Comparison of ENCODE assay signal across 8 mouse cellular contexts in genomic region chrX:99136431-99136966, GRCm38 (mm10). TPM values are rescaled to one million over a fixed set of nuclear protein-coding genes. Genes with fewer than 3 reads are reported as not detected.
A peak's percentile ranks its signal among the peaks of the same experiment; 100 is the strongest.
DNase-seq lines count a peak whose midpoint lies in the region; ATAC-seq and TF ChIP-seq lines count a peak whose summit lies in the region.

No protein-coding gene starts in this region.

- peak overlapping the region; percentile 64 for H3K4me3 ChIP-seq in heart, embryonic 11.5 days (ENCODE audit: low read depth, low read length)
- H3K4me3 ChIP-seq in MEL (ENCODE audit: control insufficient read depth in 1 of 2, insufficient read depth in 1 of 2, low read depth in 2 of 2, low read length in 2 of 2): peak overlapping the region; percentile 69 to 86
- H3K4me3 ChIP-seq in limb, embryonic 12.5 days (replicated peaks): peak overlapping the region; percentile 67
- H3K4me3 ChIP-seq in midbrain, postnatal 0 days (ENCODE audit: low read depth, low read length): peak overlapping the region; percentile 57

- no peak for TF ChIP-seq POLR2A in MEL (IDR thresholded peaks at IDR 0.05; ENCODE audit: control insufficient read depth in 1 of 2, insufficient read depth in 1 of 2, low read depth in 1 of 2, low read length in 2 of 2, poor library complexity in 1 of 2)

- TF ChIP-seq CTCF in MEL (IDR thresholded peaks at IDR 0.05 in 2 of 3, conservative IDR thresholded peaks at IDR 0.05 in 1 of 3; ENCODE audit: control insufficient read depth in 1 of 3, insufficient read depth in 1 of 3, low read depth in 2 of 3, low read length in 3 of 3, poor library complexity in 1 of 3, severe bottlenecking in 1 of 3): no peak
- TF ChIP-seq CTCF in midbrain, postnatal 0 days (IDR thresholded peaks at IDR 0.05): no peak

- no peak for ATAC-seq in heart, embryonic 11.5 days (replicated peaks; ENCODE audit: insufficient number of reproducible peaks, low FRiP score, low TSS enrichment)
- no peak for ATAC-seq in limb, embryonic 12.5 days (ENCODE audit: insufficient number of reproducible peaks, insufficient read depth, low FRiP score, low TSS enrichment, low read depth)
- peak; percentile 8 for ATAC-seq in midbrain, postnatal 0 days (ENCODE audit: low FRiP score)

- peaks cover 4% of the 10 kb centered on the region; the same call in 1 of the 2 replicates for H3K79me2 ChIP-seq in MEL (ENCODE audit: control insufficient read depth, insufficient read depth, low read length, poor library complexity)

- TF ChIP-seq RAD21 in MEL (IDR thresholded peaks at IDR 0.05; ENCODE audit: low read depth, low read length): no peak

- intact Hi-C loops in heart, postnatal 10 days (cut with DNase I): loop anchor here (2.0 to 10.0 kb wide), 3 partner anchors 80 to 298 kb away; no protein-coding TSS in a partner anchor

- H3K36me3 ChIP-seq in heart, embryonic 11.5 days (ENCODE audit: control insufficient read depth, insufficient read depth, low read length): no peaks in the 10 kb centered on the region
- H3K36me3 ChIP-seq in MEL (ENCODE audit: control insufficient read depth in 1 of 2, insufficient read depth in 2 of 2, low read length in 2 of 2): no peaks in the 10 kb centered on the region
- H3K36me3 ChIP-seq in limb, embryonic 12.5 days: no peaks in the 10 kb centered on the region
- no peaks in the 10 kb centered on the region for H3K36me3 ChIP-seq in midbrain, postnatal 0 days (ENCODE audit: insufficient read depth, low read length)

- 17% methylated on average over 53 of the region's 53 CpGs for WGBS in heart, embryonic 11.5 days (ENCODE audit: insufficient replicate concordance)
- WGBS in limb, embryonic 12.5 days: 25% methylated on average over 49 of the region's 53 CpGs
- WGBS in midbrain, postnatal 0 days: 32% methylated on average over 33 of the region's 53 CpGs

- H3K9me3 ChIP-seq in heart, embryonic 11.5 days (replicated peaks; ENCODE audit: control insufficient read depth, low read length): no peaks in the 10 kb centered on the region
- no peaks in the 10 kb centered on the region for H3K9me3 ChIP-seq in MEL (replicated peaks; ENCODE audit: insufficient read depth, low read length)
- no peaks in the 10 kb centered on the region for H3K9me3 ChIP-seq in limb, embryonic 12.5 days
- H3K9me3 ChIP-seq in midbrain, postnatal 0 days (ENCODE audit: low read length): no peaks in the 10 kb centered on the region

- H3K4me2 ChIP-seq in heart, embryonic 11.5 days: peak overlapping the region; percentile 68
- H3K4me2 ChIP-seq in limb, embryonic 12.5 days: peak overlapping the region; percentile 77
- H3K4me2 ChIP-seq in midbrain, postnatal 0 days (ENCODE audit: low read depth, low read length, poor library complexity, severe bottlenecking): peak overlapping the region; percentile 57

- peaks cover 13% of the 10 kb centered on the region for H3K27me3 ChIP-seq in heart, embryonic 11.5 days (ENCODE audit: control insufficient read depth, insufficient read depth, low read length)
- H3K27me3 ChIP-seq in MEL (ENCODE audit: control insufficient read depth in 1 of 2, insufficient read depth in 2 of 2, low read length in 2 of 2): no peaks in the 10 kb centered on the region
- peaks cover 77% of the 10 kb centered on the region for H3K27me3 ChIP-seq in limb, embryonic 12.5 days
- H3K27me3 ChIP-seq in midbrain, postnatal 0 days (ENCODE audit: insufficient read depth, low read length): 0 out of 2 replicates have a peak, but pooled peaks cover 5% of the 10 kb centered on the region

- peak overlapping the region; percentile 83 for H3K9ac ChIP-seq in heart, embryonic 11.5 days (ENCODE audit: low read depth, low read length)
- peak overlapping the region; percentile 60 for H3K9ac ChIP-seq in MEL (ENCODE audit: control insufficient read depth, low read depth, low read length, poor library complexity, severe bottlenecking)
- peak overlapping the region; percentile 93 for H3K9ac ChIP-seq in limb, embryonic 12.5 days (replicated peaks)
- H3K9ac ChIP-seq in midbrain, postnatal 0 days (replicated peaks; ENCODE audit: low read length, poor library complexity, severe bottlenecking): peak overlapping the region; percentile 55

- peak overlapping the region; percentile 62 for H3K27ac ChIP-seq in heart, embryonic 11.5 days (ENCODE audit: low read depth, low read length)
- no peak overlapping the region for H3K27ac ChIP-seq in MEL (ENCODE audit: control insufficient read depth, low read depth, low read length)
- peak overlapping the region; percentile 82 for H3K27ac ChIP-seq in limb, embryonic 12.5 days
- peak overlapping the region; percentile 43 for H3K27ac ChIP-seq in midbrain, postnatal 0 days (ENCODE audit: low read depth, low read length)

- H3K4me1 ChIP-seq in heart, embryonic 11.5 days (ENCODE audit: control insufficient read depth, insufficient read depth, low read length): peaks cover 10% of the 10 kb centered on the region
- peaks cover 0 to 6% of the 10 kb centered on the region in 2 experiments; a peak in 1 of 4 replicates for H3K4me1 ChIP-seq in MEL (ENCODE audit: control insufficient read depth in 1 of 2, insufficient read depth in 2 of 2, low read length in 2 of 2)
- H3K4me1 ChIP-seq in limb, embryonic 12.5 days (replicated peaks): peaks cover 22% of the 10 kb centered on the region
- H3K4me1 ChIP-seq in midbrain, postnatal 0 days (ENCODE audit: insufficient read depth, low read length): peaks cover 2% of the 10 kb centered on the region; the same call in 1 of the 2 replicates

- no peak for TF ChIP-seq EP300 in MEL (IDR thresholded peaks at IDR 0.05; ENCODE audit: low read depth in 1 of 2, low read length in 2 of 2)

- no peak for DNase-seq in heart, adult 11 months
- peak; percentile 43 for DNase-seq in MEL (ENCODE audit: low read depth, low spot score)
- DNase-seq in embryo, embryonic 9.5 days (ENCODE audit: extremely low spot score): peak; percentile 54
- DNase-seq in heart, postnatal 10 days: peak; percentile 53 to 58
- DNase-seq in midbrain, postnatal 0 days (ENCODE audit: low spot score): peak; percentile 33
- DNase-seq in layer of hippocampus, adult 9-10 months (ENCODE audit: low spot score): no peak

TF ChIP-seq in MEL, 35 proteins besides CTCF, POLR2A, EP300 and RAD21:
- TF ChIP-seq TCF12 (IDR thresholded peaks at IDR 0.05; ENCODE audit: low read depth, low read length) (no peak), JUND (IDR thresholded peaks at IDR 0.05; ENCODE audit: low read depth, low read length) (no peak), ZMIZ1 (IDR thresholded peaks at IDR 0.05; ENCODE audit: low read depth, low read length) (no peak), UBTF (IDR thresholded peaks at IDR 0.05; ENCODE audit: borderline replicate concordance, insufficient read depth, low read depth, low read length) (peak; percentile 68; the same call in 1 of the 2 replicates), GABPA (IDR thresholded peaks at IDR 0.05; ENCODE audit: low read depth, low read length) (no peak)

RNA-seq across cellular contexts. Expression of gene Efnb1, which starts 0.6 kb away (rescaled TPM):
- 16.0 and 16.8 TPM in 2 replicates for polyA plus RNA-seq in heart, embryonic 11.5 days (2014; fragmentation: Nextera tagmentation; extraction: Ambion mirVana)
- 6.0 and 8.3 TPM in 2 replicates for total RNA-seq in MEL (2012; rRNA removed)
- 1 to 10 TPM in 1 of 2 experiments, not detected in 1; 8.2 TPM for polyA plus RNA-seq in MEL (2012; ENCODE audit: insufficient read depth in 1 of 2, insufficient read length in 2 of 2, low read depth in 1 of 2, low replicate concordance in 2 of 2, missing spikeins in 1 of 2)
- 10 to 100 TPM; 29.9 to 33.3 TPM for total RNA-seq in heart, postnatal 10 days (2021)
- polyA plus RNA-seq in limb, embryonic 12.5 days (2016; fragmentation: Nextera tagmentation; extraction: Ambion mirVana): 58.3 and 62.7 TPM in 2 replicates
- total RNA-seq in midbrain, postnatal 0 days (2014; rRNA removed): 18.0 and 22.4 TPM in 2 replicates
- 12.0 and 13.6 TPM in 2 replicates for polyA plus RNA-seq in midbrain, postnatal 0 days (2015; fragmentation: Nextera tagmentation; extraction: Ambion mirVana)

Comparison
In these comparisons a context has a peak if more than half of its experiments do, and no peak if none do; other contexts are left out.
1. DNase-seq: peak in MEL (single experiment), embryo, embryonic 9.5 days (single experiment), heart, postnatal 10 days (2 of 2) and midbrain, postnatal 0 days (single experiment); none in heart, adult 11 months (single experiment) and layer of hippocampus, adult 9-10 months (single experiment).
2. Peak in every context shown above with its lines, with median percentiles within 50 percentile points of each other: H3K4me2 ChIP-seq, H3K4me3 ChIP-seq and H3K9ac ChIP-seq.